Mouse (Mus musculus) splenic B cell, adult 2 months (primary cell): Measurements from ENCODE around the gene Slc35f1.

Experiments used
- DNase-seq: peaks from one replicate; pipeline ENCODE4 v3.0.0-alpha.2; 2011; ENCODE audit warnings: low read depth, low spot score
- H3K27me3 ChIP-seq: 2 replicates; pipeline ENCODE4 v1.6.1; 2012; ENCODE audit warnings: mild to moderate bottlenecking, low read length, moderate library complexity, mixed read lengths; ENCODE audit not compliant: control insufficient read depth, poor library complexity, insufficient read depth, severe bottlenecking
- H3K36me3 ChIP-seq: 2 replicates; pipeline ENCODE4 v1.6.1; 2012; ENCODE audit warnings: mild to moderate bottlenecking, low read length, moderate library complexity, mixed read lengths; ENCODE audit not compliant: control insufficient read depth, poor library complexity, insufficient read depth, severe bottlenecking

The Slc35f1 gene

DNA sequence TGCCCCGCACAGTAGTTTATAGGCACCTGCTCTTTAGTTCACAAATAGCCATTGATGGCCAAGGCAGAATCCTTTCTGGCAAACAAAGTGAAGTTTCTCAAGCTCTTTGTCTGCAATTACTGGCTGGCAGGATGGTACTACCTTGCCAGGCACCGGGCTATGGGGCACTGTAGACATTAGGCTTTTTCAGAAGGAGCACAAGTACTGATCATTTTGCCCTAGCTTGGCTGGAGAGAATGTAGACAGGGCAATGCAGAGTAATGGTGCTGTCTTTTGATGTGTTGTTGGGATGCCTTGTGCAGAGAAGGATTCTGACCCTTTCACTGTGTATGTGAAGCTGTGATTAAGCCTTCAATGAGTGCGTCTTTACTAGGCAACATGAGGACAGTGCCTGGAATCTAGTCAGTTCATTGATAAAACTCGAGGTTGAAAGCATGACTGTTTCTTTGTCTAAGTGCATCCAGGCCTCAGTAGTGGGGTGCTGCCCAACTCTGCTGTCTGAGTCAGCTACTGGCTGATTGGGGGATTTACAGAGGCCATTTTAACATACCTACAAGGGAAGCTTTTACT, 57.8 kb downstream of the Slc35f1 start:
- no peak for DNase-seq
- H3K27me3 ChIP-seq, result no peaks in the 10 kb centered on the region

GRCm38 (mm10) chr10:52755949-52756679, 65.8 kb downstream of the Slc35f1 start:
- no peak for DNase-seq
- Histone ChIP-seq H3K27me3 (no peaks in the 10 kb centered on the region), H3K36me3 (no peaks in the 10 kb centered on the region)

More for the DNA sequence above, 57.8 kb downstream of the Slc35f1 start:
- H3K36me3 ChIP-seq, result no peaks in the 10 kb centered on the region

DNA sequence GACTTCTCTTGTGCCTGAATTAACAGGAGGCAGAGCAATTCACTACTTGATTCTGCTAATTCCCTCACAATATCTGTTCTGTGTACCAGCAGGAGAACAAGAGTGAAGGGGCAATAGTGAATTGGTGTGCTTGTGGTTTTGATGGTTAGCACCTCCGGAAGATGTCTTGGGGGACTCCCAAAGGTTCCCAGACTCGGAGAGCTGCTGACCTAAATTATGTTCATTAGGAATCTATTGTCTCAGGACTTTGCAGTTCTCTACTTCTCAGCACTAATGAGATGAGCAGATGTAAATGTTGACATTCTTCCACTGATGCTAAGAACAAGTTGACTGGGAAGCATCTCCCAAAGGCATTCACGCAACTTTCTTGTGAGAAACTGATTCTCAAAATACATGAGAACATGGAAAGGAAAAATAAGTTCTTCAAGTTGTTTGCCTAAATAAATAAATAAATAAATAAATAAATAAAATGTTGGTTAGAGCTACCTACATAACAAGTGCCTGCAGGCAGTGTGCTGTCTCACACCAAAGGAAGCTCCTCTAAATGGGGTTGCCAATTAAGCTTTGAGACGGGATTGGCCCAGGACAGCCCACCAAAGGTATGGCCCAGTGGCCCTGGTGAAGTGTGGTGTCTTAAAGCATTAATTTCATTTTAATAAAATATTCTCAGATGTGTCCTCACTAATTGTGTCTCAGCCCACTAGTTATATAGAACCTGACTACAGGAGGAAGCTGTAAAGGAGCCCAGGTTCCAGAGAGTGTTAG, 67.3 kb downstream of the Slc35f1 start:
- DNase-seq, result no peak
- no peaks in the 10 kb centered on the region for H3K27me3 ChIP-seq
- no peaks in the 10 kb centered on the region for H3K36me3 ChIP-seq

- H3K36me3 ChIP-seq, result no peaks in the 10 kb centered on the region
- no peak for DNase-seq
- no peaks in the 10 kb centered on the region for H3K27me3 ChIP-seq
Measured at GRCm38 (mm10) chr10:52758589-52758988, 68.3 kb downstream of the Slc35f1 start.

GRCm38 (mm10) chr10:52760527-52760926, 70.2 kb downstream of the Slc35f1 start:
- Histone ChIP-seq H3K36me3 (no peaks in the 10 kb centered on the region), H3K27me3 (no peaks in the 10 kb centered on the region)
- DNase-seq, result no peak

DNA sequence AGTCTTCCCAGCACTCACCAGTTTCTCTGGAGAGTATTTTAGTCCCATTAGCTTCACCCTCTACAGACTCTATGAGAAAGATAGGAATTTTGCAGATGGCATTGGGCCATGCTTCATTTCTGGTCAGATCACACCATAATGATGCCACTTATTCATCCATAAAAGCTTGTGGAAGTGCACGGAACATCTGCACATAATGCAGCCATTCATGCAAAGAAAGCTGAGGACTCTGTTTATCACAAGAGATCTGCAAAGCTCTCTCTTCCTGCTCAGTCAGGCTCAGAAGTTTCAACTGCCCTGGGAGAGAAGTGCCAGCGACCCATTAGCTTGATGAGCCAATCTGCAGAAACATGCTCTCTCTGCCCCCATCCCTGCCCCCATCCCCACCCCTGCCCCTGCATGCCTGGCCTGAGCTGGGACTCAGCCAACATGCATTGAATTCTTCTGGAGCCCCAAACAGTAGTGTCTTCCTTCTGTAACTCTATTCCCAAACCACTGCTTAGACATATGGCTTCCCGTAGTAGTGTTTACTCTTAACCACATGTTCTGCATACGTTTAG, 89.7 kb downstream of the Slc35f1 start:
- Histone ChIP-seq H3K36me3 (no peaks in the 10 kb centered on the region), H3K27me3 (no peaks in the 10 kb centered on the region)
- no peak for DNase-seq

DNA sequence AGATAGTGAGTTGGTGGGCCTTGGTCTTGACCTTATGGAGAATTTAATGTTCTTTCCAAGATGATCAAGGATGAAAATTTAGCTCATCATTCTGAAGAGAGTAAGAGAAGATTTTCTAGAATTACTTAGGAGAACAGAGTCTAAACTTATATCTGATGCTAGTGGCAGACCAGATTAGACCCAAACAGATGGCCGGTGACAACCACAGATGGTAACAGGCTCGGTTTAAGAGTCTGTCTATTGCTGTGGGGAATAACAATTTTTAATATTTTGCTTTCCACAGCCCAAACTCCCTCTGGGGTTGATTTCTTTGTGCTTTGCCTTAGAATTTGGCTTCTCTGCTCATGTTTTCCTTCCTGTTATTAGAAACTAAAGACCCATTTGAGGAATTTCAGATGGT, 96.7 kb downstream of the Slc35f1 start:
- Histone ChIP-seq H3K36me3 (no peaks in the 10 kb centered on the region), H3K27me3 (no peaks in the 10 kb centered on the region)
- DNase-seq, result no peak

- H3K27me3 ChIP-seq, result no peaks in the 10 kb centered on the region
- no peaks in the 10 kb centered on the region for H3K36me3 ChIP-seq
- no peak for DNase-seq
Measured at GRCm38 (mm10) chr10:52791560-52791959, 101.2 kb downstream of the Slc35f1 start.

DNA sequence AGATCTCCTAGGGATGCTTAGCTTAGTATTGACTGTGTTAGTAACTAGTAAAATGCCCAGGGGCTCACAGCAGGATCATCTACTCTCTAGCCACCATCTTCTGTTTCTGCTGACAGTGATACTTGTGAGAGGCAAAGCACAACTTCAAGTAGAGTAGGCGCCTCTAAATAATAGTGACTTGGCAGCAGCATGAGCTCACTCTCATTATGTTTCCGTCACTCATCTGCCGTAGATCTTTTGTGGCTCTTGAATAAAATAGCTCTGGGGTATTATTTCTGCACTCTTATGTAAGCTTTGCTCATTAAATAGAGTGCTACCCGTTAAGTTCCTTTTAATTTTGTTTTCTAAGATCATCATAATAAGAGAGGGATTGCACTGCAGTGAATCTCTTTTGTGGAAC, 107.1 kb downstream of the Slc35f1 start:
- no peak for DNase-seq
- H3K27me3 ChIP-seq, result no peaks in the 10 kb centered on the region
- H3K36me3 ChIP-seq, result no peaks in the 10 kb centered on the region

- DNase-seq, result no peak
- no peaks in the 10 kb centered on the region for H3K27me3 ChIP-seq
Measured at GRCm38 (mm10) chr10:52807808-52808207, 117.5 kb downstream of the Slc35f1 start.

DNA sequence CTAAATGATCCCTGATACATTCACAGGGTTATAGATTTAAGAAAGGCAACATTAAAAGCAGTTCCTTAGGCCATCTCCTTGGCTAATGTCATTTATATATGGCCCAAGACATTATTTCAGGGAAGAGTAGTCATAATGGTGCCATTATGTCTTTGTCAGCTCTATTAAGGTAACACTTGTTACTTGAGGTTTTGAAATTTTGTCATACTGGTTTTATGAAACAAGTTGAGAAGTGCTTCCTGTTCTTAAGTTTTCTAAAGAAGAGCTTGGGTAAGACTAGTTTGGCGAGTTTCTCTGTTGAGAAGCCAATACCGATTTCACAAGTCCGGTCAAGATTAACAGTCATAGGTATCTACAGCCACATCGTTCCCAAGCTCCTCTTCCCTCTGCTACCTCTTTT, 122.5 kb downstream of the Slc35f1 start:
- no peak for DNase-seq
- Histone ChIP-seq H3K27me3 (no peaks in the 10 kb centered on the region), H3K36me3 (no peaks in the 10 kb centered on the region)

More at GRCm38 (mm10) chr10:52807808-52808207, 117.5 kb downstream of the Slc35f1 start:
- H3K36me3 ChIP-seq, result no peaks in the 10 kb centered on the region

- Histone ChIP-seq H3K36me3 (no peaks in the 10 kb centered on the region), H3K27me3 (no peaks in the 10 kb centered on the region)
- DNase-seq, result no peak
Measured at GRCm38 (mm10) chr10:52814358-52814757, 124.0 kb downstream of the Slc35f1 start.

DNA sequence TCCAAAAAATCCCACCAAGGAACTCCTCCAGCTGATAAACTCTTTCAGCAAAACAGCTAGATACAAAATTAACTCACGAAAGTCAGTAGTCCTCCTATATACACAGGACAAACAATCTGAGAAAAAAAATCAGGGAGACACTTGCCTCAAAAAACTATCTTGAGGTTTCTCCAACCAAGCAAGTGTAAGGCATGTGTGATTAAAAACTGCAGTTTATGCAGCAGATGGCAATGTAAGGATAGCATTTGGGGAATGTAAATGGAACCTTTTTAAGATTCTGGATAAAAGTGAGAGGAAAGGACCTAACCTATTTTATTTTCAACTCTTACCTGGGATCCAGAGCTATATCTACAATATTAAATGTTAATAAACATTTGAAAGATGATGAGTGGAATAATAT, 129.3 kb downstream of the Slc35f1 start:
- DNase-seq, result no peak
- no peaks in the 10 kb centered on the region for H3K36me3 ChIP-seq
- H3K27me3 ChIP-seq, result no peaks in the 10 kb centered on the region; the same call in 1 of the 2 replicates

GRCm38 (mm10) chr10:52822909-52823308, 132.6 kb downstream of the Slc35f1 start:
- Histone ChIP-seq H3K27me3 (no peaks in the 10 kb centered on the region; the same call in 1 of the 2 replicates), H3K36me3 (no peaks in the 10 kb centered on the region)
- DNase-seq, result no peak

DNA sequence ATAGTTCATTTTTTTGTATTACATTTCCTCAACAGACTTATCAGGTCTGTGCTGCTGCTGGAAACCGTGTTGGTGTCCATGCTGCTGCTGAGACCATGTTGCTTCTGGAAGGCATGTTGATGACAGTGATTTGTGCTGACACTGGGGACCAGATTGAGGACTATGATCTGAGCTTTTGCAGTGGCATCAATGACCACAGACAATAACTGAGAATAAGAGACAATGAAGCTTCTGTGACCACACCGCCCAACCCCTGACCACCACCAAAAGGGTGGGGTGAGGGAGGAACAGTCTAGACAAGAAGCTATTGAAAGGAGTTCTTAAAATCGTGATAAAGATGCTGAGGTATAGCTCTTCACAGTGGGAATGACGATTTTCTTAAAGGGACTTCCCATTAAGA, 135.4 kb downstream of the Slc35f1 start:
- Histone ChIP-seq H3K36me3 (no peaks in the 10 kb centered on the region), H3K27me3 (no peaks in the 10 kb centered on the region; the same call in 1 of the 2 replicates)
- DNase-seq, result no peak
